Mouse (Mus musculus): ENCODE results near the gene Hoxa5. TPM values are rescaled to one million over a fixed set of nuclear protein-coding genes. Genes with fewer than 3 reads are reported as not detected.

Gene Hoxa5
- polyA plus RNA-seq, 1 experiment from 2014 or later, result 11.0 TPM

DNA sequence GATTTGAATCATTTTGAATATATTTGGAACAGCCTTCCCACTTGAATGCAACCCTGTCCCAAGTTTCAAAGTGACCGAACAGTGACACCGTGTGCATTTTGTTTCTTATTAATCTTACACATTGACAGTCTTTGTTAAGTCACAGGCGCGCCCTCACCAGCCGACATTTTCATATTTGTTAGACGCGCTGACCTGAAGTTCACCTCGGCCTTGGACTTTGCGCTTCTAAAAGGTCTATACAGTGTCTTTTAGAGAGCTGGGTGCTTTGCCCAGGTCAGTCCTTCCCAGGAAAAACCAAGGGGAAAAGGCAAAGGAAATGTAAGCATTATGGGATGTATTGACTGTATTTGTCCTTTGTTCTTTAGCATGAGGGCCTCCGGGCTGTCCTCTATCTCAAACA, 9.7 kb downstream of the Hoxa5 start:
- Histone ChIP-seq H3K27me3 (ENCODE audit: control insufficient read depth, insufficient read depth, low read length) (0 out of 2 replicates have a peak, but pooled peaks cover 5% of the 10 kb centered on the region), H3K4me2 (ENCODE audit: low read depth, severe bottlenecking) (no peak overlapping the region), H3K9ac (ENCODE audit: low read length) (no peak overlapping the region), H3K36me3 (ENCODE audit: control insufficient read depth, insufficient read depth, low read length) (no peaks in the 10 kb centered on the region), H3K27ac (replicated peaks; ENCODE audit: low read depth, low read length) (no peak overlapping the region), H3K4me3 (ENCODE audit: low read depth, low read length) (no peak overlapping the region), H3K9me3 (ENCODE audit: control insufficient read depth, low read length) (no peaks in the 10 kb centered on the region), H3K4me1 (ENCODE audit: control insufficient read depth, insufficient read depth, low read length) (peaks cover 33% of the 10 kb centered on the region)
- WGBS, result 20% methylated on average over 10 of the region's 10 CpGs
- DNase-seq (ENCODE audit: low spot score) (no peak), ATAC-seq (ENCODE audit: insufficient number of reproducible peaks, low FRiP score, low TSS enrichment, low read depth) (no peak)

DNA sequence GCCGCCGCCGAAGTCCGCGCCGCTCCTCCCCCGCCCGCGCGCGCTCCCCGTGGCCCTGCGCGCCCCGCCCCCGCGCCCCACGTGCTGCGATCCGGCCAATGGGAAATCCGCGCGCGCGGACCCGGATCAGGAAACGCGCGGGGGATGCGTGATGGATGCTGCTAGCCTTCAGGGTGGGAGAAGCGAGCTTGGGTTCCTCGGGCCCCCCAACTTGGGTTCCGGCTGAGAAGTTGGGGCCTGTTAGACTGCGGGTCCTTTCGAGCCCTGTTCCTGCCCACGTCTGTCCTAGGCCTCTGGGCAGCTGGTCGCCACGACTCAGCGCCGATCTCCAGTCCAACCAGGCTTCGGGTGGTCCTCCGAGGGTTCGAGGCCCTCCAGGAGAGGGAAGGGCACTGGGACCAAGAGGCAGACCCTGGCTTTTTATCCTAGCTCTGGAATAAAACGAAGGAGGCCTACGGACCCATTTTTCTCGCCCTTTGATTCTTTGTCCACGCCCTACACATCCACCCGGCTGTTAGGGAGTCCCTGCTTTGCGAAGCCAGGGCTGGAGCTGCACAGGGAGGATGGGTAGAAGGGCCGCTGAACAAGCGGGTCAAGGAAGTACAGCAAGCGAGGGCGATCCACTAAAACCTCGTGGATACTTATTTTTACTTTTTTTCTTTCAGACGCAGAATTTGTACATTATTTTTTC, 12.4 kb downstream of the Hoxa5 start:
- peaks cover 9% of the 10 kb centered on the region; the same call in 1 of the 2 replicates for H3K27me3 ChIP-seq (ENCODE audit: control insufficient read depth, insufficient read depth, low read length)
- peak; percentile 92 for DNase-seq (ENCODE audit: low spot score)
- 2% methylated on average over 43 of the region's 55 CpGs for WGBS
- H3K9ac ChIP-seq (ENCODE audit: low read length), result peak overlapping the region; percentile 57
- peaks cover 41% of the 10 kb centered on the region for H3K4me1 ChIP-seq (ENCODE audit: control insufficient read depth, insufficient read depth, low read length)
- H3K36me3 ChIP-seq (ENCODE audit: control insufficient read depth, insufficient read depth, low read length), result no peaks in the 10 kb centered on the region
- ATAC-seq (ENCODE audit: insufficient number of reproducible peaks, low FRiP score, low TSS enrichment, low read depth), result peak; percentile 55; the same call in 1 of the 2 replicates
- peak overlapping the region; percentile 21; the same call in 1 of the 2 replicates for H3K27ac ChIP-seq (replicated peaks; ENCODE audit: low read depth, low read length)
- peak overlapping the region; percentile 50 for H3K4me3 ChIP-seq (ENCODE audit: low read depth, low read length)
- H3K4me2 ChIP-seq (ENCODE audit: low read depth, severe bottlenecking), result peak overlapping the region; percentile 99
- H3K9me3 ChIP-seq (ENCODE audit: control insufficient read depth, low read length), result no peaks in the 10 kb centered on the region

DNA sequence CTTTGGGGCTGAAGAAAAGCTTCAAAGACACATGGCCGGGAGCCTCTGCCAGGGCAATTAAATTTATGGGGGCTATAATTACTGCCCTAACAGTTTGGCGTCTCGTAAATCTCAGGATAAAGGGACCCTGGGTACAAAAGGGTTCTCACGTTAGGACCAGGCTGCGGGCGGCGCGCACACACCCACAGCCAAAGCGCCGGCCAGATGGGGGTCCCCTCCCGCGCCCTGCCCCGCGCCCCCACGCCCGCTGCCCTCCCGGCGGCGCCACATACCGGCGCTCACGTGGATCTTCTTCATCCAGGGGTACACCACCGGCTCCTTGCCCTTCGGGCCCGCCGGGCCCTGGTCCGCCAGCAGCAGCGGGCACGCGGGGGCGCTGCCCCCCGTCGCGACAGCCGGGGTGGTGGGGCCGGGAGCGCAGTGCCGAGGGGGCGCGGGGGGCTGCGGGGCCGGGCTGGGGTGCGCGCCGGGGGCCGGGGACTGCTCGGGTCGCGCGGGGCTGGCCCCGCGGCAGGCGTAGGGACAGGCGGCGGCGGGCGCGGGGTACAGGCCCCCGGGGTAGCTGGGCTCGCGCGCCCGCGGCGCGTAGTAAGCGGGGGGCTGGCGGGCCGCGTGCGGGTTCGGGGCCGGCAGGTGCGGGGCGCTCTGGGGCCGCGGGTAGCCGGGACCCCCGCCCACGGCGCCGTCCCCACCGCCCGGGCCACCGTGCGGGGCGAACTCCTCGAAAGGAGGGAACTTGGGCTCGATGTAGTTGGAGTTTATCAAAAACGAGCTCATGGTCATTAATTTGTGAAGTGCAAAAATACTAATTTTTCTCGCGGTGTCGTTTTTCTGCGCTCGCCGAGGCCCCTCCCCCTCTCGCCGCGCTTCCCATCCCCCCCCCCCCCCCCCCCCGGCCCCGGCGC, 13.2 kb downstream of the Hoxa5 start, which contains the start of gene Hoxa4:
Gene Hoxa4, minus strand, starts transcription at position 848 of the 905 bp plus-strand sequence.
- Histone ChIP-seq H3K9me3 (ENCODE audit: control insufficient read depth, low read length) (no peaks in the 10 kb centered on the region), H3K9ac (ENCODE audit: low read length) (peak within 1 kb of the TSS; percentile 57), H3K36me3 (ENCODE audit: control insufficient read depth, insufficient read depth, low read length) (no peaks in the 10 kb centered on the region), H3K27me3 (ENCODE audit: control insufficient read depth, insufficient read depth, low read length) (peaks cover 13% of the 10 kb centered on the region), H3K4me2 (ENCODE audit: low read depth, severe bottlenecking) (peak within 1 kb of the TSS; percentile 99), H3K4me3 (ENCODE audit: low read depth, low read length) (peak within 1 kb of the TSS; percentile 50), H3K4me1 (ENCODE audit: control insufficient read depth, insufficient read depth, low read length) (peaks cover 41% of the 10 kb centered on the region), H3K27ac (replicated peaks; ENCODE audit: low read depth, low read length) (peak within 1 kb of the TSS; percentile 51; the same call in 1 of the 2 replicates)
- peak; percentile 73 for DNase-seq (ENCODE audit: low spot score)
- WGBS, result under 1% methylated on average over 47 of the region's 102 CpGs
- peak; percentile 57; the same call in 1 of the 2 replicates for ATAC-seq (ENCODE audit: insufficient number of reproducible peaks, low FRiP score, low TSS enrichment, low read depth)

DNA sequence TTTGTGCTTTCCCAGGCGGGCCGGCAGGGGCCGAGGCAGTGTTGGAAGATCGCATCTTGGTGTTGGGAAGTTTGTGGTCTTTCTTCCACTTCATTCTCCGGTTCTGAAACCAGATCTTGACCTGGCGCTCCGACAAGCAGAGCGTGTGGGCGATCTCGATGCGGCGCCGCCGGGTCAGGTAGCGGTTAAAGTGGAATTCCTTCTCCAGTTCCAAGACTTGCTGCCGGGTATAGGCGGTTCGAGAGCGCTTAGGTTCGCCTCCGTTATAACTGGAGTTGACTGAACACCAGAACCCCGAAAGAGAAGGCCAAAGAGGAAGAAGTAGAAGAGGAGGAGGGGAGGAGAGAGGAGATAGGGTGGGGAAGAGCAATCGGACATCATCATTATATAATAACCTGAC, 14.0 kb downstream of the Hoxa5 start:
- no peak overlapping the region for H3K9ac ChIP-seq (ENCODE audit: low read length)
- no peak overlapping the region for H3K27ac ChIP-seq (replicated peaks; ENCODE audit: low read depth, low read length)
- H3K27me3 ChIP-seq (ENCODE audit: control insufficient read depth, insufficient read depth, low read length), result peaks cover 13% of the 10 kb centered on the region
- H3K4me3 ChIP-seq (ENCODE audit: low read depth, low read length), result peak overlapping the region; percentile 50; the same call in 1 of the 2 replicates
- DNase-seq (ENCODE audit: low spot score) (peak; percentile 62), ATAC-seq (ENCODE audit: insufficient number of reproducible peaks, low FRiP score, low TSS enrichment, low read depth) (no peak)
- H3K4me1 ChIP-seq (ENCODE audit: control insufficient read depth, insufficient read depth, low read length), result peaks cover 42% of the 10 kb centered on the region
- peak overlapping the region; percentile 99 for H3K4me2 ChIP-seq (ENCODE audit: low read depth, severe bottlenecking)
- WGBS, result 2% methylated on average over 23 of the region's 23 CpGs
- no peaks in the 10 kb centered on the region for H3K36me3 ChIP-seq (ENCODE audit: control insufficient read depth, insufficient read depth, low read length)
- H3K9me3 ChIP-seq (ENCODE audit: control insufficient read depth, low read length), result no peaks in the 10 kb centered on the region

DNA sequence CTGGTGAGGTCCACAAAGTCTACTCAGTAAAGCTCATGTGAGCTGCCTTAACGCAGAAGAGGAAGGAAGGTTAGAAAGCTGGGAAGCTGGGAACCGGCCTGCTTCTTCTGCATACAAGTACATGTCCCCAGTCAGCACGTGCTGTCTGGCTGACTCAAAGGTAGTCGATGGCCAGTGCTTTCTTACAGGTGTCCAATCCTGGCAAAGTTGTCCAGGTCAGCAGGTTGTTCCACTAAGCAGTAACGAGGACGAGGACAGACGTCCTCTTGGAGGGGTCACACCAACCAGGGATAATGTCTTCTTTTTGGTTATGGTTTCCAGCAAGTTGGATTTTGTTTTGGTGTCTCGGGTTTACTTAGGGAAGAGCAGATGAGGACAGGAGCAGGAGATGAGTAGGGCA, 14.5 kb downstream of the Hoxa5 start:
- Histone ChIP-seq H3K4me1 (ENCODE audit: control insufficient read depth, insufficient read depth, low read length) (peaks cover 46% of the 10 kb centered on the region), H3K4me2 (ENCODE audit: low read depth, severe bottlenecking) (no peak overlapping the region), H3K9me3 (ENCODE audit: control insufficient read depth, low read length) (no peaks in the 10 kb centered on the region), H3K4me3 (ENCODE audit: low read depth, low read length) (no peak overlapping the region), H3K9ac (ENCODE audit: low read length) (no peak overlapping the region), H3K36me3 (ENCODE audit: control insufficient read depth, insufficient read depth, low read length) (no peaks in the 10 kb centered on the region), H3K27me3 (ENCODE audit: control insufficient read depth, insufficient read depth, low read length) (peaks cover 13% of the 10 kb centered on the region), H3K27ac (replicated peaks; ENCODE audit: low read depth, low read length) (no peak overlapping the region)
- ATAC-seq (ENCODE audit: insufficient number of reproducible peaks, low FRiP score, low TSS enrichment, low read depth), result no peak
- no peak for DNase-seq (ENCODE audit: low spot score)
- WGBS, result 20% methylated on average over 8 of the region's 8 CpGs

DNA sequence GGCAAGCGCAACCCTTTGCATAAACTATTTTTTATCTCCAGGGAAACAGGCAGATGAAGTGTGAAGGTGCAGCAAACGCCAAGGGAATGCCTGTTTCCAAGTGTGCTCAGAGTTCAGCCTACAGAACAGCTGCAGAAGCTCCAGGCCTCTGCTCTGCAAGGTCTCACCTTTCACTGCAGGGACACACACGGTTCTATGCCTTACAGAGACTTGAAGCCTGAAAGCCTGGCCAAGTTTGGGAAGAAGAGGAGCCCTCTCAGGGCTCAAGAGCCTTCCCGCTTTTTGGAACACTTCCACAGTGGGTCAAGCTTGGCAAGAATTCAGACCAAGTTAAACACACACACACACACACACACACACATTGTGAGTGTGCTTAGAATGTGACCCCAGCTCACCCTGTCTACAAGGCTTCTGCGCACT, 15.2 kb downstream of the Hoxa5 start:
- ATAC-seq (ENCODE audit: insufficient number of reproducible peaks, low FRiP score, low TSS enrichment, low read depth) (no peak), DNase-seq (ENCODE audit: low spot score) (no peak)
- H3K36me3 ChIP-seq (ENCODE audit: control insufficient read depth, insufficient read depth, low read length), result no peaks in the 10 kb centered on the region
- no peak overlapping the region for H3K4me3 ChIP-seq (ENCODE audit: low read depth, low read length)
- 30% methylated on average over 5 of the region's 5 CpGs for WGBS
- H3K4me2 ChIP-seq (ENCODE audit: low read depth, severe bottlenecking), result no peak overlapping the region
- H3K27ac ChIP-seq (replicated peaks; ENCODE audit: low read depth, low read length), result no peak overlapping the region
- H3K9me3 ChIP-seq (ENCODE audit: control insufficient read depth, low read length), result no peaks in the 10 kb centered on the region
- peaks cover 16% of the 10 kb centered on the region for H3K27me3 ChIP-seq (ENCODE audit: control insufficient read depth, insufficient read depth, low read length)
- H3K4me1 ChIP-seq (ENCODE audit: control insufficient read depth, insufficient read depth, low read length), result peaks cover 51% of the 10 kb centered on the region
- no peak overlapping the region for H3K9ac ChIP-seq (ENCODE audit: low read length)

DNA sequence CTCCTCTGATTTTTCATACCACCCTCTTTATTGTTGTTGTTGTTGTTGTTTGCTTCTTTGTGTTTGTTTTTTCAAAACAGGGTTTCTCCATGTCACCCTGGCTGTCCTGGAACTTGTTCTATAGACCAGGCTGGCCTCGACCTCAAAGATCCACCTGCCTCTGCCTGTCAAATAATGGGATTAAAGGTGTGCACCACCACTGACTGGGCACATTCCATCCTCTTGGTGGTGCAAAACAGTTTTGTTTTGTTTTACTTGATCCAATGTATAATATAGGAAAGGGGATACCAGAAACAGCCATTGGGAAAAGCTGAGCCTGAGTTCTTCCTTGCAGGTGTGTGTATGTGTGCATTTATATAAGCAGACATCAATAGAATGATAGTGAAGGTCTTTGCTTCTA, 17.9 kb downstream of the Hoxa5 start:
- Histone ChIP-seq H3K36me3 (ENCODE audit: control insufficient read depth, insufficient read depth, low read length) (no peaks in the 10 kb centered on the region), H3K9me3 (ENCODE audit: control insufficient read depth, low read length) (no peaks in the 10 kb centered on the region), H3K27me3 (ENCODE audit: control insufficient read depth, insufficient read depth, low read length) (peaks cover 16% of the 10 kb centered on the region), H3K4me2 (ENCODE audit: low read depth, severe bottlenecking) (no peak overlapping the region), H3K9ac (ENCODE audit: low read length) (no peak overlapping the region), H3K4me1 (ENCODE audit: control insufficient read depth, insufficient read depth, low read length) (peaks cover 56% of the 10 kb centered on the region), H3K27ac (replicated peaks; ENCODE audit: low read depth, low read length) (no peak overlapping the region), H3K4me3 (ENCODE audit: low read depth, low read length) (no peak overlapping the region)
- no peak for DNase-seq (ENCODE audit: low spot score)
- ATAC-seq (ENCODE audit: insufficient number of reproducible peaks, low FRiP score, low TSS enrichment, low read depth), result no peak
- WGBS, result 62% methylated on average over 1 of the region's 1 CpGs

DNA sequence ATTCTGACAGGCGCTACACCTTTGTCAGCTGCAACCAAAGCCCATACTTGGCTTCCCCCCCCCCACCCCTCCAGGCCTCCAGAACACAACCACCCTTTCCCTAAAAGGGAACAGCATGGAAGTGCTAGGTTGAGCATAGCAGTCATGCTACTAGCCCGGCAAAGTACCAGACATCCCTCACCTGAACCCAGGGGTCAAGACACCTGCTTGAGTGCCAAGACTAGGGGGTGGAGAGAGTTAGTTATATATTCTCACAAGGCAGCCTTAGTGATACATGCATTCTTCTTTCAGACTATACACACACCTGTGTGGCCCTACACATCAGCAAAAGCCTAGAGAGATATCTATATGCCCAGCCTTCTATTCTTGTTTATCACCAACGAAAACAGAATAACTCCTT, 18.6 kb downstream of the Hoxa5 start:
- WGBS, result 32% methylated on average over 3 of the region's 3 CpGs
- peaks cover 13% of the 10 kb centered on the region for H3K27me3 ChIP-seq (ENCODE audit: control insufficient read depth, insufficient read depth, low read length)
- H3K9ac ChIP-seq (ENCODE audit: low read length), result no peak overlapping the region
- no peak overlapping the region for H3K4me3 ChIP-seq (ENCODE audit: low read depth, low read length)
- no peak overlapping the region for H3K27ac ChIP-seq (replicated peaks; ENCODE audit: low read depth, low read length)
- H3K4me1 ChIP-seq (ENCODE audit: control insufficient read depth, insufficient read depth, low read length), result peaks cover 53% of the 10 kb centered on the region
- no peak for DNase-seq (ENCODE audit: low spot score)
- ATAC-seq (ENCODE audit: insufficient number of reproducible peaks, low FRiP score, low TSS enrichment, low read depth), result no peak
- no peaks in the 10 kb centered on the region for H3K9me3 ChIP-seq (ENCODE audit: control insufficient read depth, low read length)
- peak overlapping the region; percentile 36; the same call in 1 of the 2 replicates for H3K4me2 ChIP-seq (ENCODE audit: low read depth, severe bottlenecking)
- H3K36me3 ChIP-seq (ENCODE audit: control insufficient read depth, insufficient read depth, low read length), result no peaks in the 10 kb centered on the region
